Mouse (Mus musculus): ENCODE results near the gene Snd1.

Gene Snd1

DNA sequence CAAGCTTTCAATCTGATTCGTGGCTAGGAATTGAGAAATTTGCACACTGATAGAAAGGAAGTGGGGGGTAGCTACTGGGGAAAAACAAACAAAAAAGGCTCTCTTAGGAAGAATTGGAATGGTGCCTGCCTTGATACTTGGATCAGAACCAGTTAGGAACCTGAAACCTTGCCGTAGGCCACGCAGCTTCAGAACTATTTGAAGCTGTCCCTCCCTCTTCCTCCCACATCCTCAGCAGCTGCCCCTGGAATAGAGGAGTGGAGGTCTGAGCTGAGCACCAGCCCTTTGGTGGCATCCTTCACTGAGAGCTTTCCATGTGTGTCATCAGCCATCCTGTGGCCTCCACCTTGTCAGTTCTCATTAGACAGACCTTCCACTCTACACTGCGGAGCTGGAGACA is 370.7 kb downstream of the Snd1 start:
- no peak for DNase-seq (ENCODE audit: low spot score)

DNA sequence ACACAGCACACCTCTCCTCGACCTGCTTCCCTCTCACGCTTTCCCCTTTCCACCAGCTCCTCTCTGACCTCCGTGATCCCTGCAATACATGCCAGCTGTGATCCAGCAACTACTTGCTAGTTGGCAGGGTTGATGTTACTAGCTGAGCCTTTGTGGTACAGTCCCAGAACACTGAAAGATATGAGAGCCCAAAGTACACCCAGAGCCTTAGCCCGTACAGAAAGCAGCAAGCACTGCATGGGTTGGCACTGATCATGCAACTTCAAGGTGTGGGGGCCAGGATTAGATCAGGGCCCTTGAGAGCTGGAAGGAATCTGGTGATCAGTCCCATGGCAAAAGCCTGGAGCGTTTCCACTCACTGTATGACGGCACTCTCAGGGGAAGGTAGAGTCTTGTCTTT is 372.7 kb downstream of the Snd1 start:
- DNase-seq (ENCODE audit: low spot score) = no peak

DNA sequence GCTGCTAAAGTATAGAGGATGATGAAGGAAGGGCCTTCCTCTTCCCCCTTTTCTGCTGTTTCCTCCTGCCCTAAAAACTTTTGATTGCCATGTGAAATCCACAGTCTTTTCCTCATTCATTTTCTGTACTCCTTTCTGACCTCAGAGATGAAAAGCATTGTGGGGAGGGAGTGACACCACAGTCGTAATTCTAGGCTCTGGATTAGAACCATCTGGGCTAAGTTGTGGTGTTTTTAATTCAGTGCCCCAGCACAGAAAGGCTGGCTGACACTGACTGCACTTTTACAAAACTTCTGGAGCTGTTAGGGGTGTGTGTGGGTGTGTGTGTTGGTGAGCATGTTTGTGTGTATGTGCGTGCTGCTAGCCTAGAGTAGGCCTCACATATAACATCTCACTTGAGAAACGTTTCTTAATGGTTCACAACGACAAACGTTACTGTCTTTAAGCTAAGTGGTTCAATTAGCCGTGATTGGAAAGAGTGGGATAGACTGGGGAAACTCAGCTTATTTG is 373.4 kb downstream of the Snd1 start:
- DNase-seq (ENCODE audit: low spot score) = no peak

DNA sequence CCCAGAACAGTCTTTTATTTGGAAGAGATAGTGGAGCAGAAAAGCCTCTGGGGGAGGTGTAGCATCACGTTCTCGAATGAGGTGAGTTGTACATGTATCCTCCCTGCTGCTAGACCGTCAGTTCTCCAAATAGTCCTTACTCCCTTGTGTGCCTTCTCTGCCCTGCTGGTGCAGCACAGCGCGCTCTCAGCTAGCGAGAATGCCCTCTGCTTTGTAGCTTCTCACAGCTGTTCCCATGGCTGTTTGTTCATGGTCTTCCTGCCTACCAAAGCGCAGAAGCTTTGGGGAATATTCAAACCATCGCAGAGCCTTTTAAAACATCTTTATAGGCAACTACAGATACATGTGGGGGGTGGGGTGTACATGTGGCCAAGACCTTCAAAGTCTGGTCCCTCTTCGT is 374.0 kb downstream of the Snd1 start:
- no peak for DNase-seq (ENCODE audit: low spot score)

DNA sequence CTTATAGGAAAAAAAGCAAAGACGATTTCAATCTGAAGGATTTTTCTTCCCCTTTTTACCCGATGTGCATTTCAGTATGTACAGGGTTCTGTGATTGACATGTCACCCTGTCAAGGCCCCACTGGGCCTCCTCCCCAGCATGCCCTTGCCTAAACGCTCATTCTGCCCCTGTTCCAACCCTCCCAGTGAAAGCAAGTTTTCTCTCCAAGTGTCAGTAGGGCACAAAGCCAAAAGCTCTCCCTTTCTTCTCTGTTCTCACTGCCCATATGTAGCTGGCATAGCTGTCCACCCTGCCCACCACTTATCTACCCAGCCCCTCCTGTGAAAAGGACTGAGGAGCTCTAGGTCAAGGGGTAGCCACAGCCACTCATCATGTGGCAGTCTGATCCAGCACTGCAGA is 374.4 kb downstream of the Snd1 start:
- no peak for DNase-seq (ENCODE audit: low spot score)

DNA sequence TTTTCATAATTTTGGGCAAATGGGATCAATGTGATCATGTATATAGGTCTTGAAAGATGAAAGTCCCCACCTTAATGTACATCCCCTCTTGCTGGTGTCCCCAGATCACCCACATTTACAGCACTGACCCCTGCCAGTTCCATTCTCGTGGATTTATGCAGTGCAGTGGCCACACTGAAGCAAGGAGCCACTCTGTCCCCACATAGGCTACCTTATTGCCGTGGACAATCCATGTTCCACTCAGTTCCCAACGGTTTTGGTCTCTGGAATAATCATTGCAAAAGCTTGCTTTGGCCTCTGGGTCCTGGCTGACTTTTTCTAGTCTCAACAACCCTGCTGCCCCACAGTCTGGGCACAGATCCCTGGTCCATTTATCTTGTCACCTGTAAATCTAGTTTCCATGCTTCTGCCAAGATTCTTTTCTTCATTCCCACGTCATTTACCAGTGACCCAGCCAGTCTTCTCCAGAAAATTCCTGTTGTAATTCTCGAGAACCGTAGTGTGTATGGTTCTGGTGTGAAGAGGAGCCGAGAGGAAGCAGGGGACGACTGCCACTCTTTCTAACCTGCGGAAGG is 375.5 kb downstream of the Snd1 start:
- no peak for DNase-seq (ENCODE audit: low spot score)

DNA sequence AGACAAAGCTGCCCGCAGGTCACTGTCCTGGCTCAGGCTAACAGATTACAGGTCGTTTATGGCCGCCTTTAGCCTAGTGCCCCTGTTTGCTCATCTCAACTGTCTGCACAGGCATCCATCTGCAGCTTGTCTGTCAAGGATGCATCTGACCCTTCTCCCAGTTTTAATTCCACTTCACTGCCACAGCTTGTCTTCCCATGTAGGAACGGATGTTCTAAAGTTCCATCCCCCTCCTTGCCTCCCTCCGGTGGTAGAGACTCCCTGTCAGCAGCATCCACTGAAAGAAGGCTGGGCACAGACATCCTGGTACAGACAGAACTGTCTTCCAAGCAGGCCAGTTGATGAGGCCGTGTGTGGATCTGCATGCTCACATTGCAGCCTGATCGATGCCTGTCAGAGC is 377.4 kb downstream of the Snd1 start:
- no peak for DNase-seq (ENCODE audit: low spot score)

DNA sequence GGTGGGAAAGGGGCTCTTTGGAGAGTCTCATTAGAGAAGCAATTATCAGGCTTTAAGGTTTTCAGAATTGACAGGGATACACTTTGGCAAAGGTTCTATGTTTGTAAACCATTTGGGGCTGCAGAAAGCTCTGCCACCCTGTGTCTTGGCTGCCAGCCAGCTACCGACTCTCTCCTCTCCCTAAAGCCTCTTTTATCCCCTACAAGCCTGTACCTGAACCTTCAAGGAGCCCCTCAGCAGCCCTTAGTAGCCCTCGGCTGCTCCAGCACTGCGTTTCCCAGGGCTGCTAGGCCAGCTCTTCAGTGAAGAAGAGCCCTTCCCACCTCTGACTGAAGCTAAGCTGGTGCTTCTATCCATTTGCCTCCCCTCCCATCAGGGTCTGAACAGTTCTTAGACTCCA is 378.2 kb downstream of the Snd1 start:
- DNase-seq (ENCODE audit: low spot score) = no peak

DNA sequence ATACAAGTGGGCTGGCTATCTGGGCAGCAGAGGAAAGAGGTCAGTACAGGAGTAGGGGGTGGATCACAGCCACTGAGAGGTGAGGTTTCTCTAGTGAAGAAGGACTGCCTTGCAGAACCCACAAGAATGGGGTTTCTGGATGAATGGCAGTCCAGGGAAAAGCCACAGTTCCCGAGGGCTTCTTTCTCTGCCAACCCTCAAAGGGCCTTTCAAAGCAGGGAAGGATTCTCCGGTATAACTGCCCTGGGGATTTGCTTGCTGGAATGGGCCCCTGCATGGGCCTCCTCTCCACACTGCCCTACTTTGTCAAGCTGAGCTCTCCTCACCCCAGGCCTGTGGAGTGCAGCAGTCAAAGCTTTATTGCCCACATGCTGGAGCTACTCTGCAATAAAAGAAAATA is 378.7 kb downstream of the Snd1 start:
- DNase-seq (ENCODE audit: low spot score) = no peak

DNA sequence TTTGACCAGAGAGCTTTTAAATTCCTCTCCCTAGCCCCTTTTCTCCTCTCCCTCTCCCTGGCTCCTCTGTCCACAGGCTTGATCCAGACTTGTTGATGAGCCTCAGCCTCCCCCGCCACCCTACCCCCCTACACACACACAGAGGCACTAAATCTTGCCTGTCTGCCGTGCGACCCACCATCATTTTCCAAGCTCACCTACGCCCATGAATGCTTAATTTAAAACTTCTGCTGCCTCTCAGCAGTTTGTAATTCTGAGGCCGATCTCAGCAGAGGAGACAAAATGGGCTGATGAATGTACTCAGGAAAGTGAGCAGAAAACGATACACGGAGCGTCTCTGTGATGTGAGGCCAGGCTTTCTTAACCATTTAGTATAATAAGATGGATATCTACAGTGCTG is 379.7 kb downstream of the Snd1 start:
- DNase-seq (ENCODE audit: low spot score) = no peak

DNA sequence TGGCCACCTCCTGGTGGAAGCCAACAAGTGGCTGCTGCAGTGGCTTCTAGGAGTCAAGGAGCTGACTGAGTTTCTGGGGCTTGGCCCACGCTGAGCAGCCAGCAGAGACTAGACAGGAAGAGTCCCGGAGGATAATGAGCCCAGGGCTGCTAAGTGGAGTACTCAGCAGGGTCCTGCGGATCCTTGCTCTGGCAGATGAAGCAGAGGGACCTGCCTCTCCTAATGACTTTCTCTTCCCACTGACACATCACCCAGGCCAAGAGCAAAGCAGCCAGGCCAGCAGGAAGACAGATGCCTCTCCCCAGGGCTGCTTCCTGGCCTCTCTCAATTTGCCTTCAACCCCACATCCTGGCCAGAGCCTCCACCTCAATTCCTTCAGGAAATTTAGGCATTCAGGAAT is 380.5 kb downstream of the Snd1 start:
- no peak for DNase-seq (ENCODE audit: low spot score)

DNA sequence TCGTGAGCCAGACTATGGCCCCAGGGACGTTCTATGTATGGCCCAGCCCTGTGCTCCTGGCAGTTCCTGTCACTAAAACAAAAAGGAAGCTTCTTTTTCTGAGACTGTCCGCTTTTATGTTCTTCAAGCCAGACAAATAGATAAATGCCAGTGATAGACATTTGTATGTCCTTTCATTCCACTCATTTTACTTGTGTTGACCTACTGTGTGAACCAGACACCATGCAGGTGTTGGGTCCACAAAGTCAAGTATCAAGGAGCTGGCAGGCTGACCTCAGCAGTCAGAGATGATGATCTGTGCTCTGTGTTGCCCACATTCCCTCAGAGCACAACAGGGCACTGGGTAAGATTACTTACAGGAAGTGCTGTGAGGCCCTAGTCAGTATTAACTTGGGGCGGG is 381.9 kb downstream of the Snd1 start:
- DNase-seq (ENCODE audit: low spot score) = no peak

DNA sequence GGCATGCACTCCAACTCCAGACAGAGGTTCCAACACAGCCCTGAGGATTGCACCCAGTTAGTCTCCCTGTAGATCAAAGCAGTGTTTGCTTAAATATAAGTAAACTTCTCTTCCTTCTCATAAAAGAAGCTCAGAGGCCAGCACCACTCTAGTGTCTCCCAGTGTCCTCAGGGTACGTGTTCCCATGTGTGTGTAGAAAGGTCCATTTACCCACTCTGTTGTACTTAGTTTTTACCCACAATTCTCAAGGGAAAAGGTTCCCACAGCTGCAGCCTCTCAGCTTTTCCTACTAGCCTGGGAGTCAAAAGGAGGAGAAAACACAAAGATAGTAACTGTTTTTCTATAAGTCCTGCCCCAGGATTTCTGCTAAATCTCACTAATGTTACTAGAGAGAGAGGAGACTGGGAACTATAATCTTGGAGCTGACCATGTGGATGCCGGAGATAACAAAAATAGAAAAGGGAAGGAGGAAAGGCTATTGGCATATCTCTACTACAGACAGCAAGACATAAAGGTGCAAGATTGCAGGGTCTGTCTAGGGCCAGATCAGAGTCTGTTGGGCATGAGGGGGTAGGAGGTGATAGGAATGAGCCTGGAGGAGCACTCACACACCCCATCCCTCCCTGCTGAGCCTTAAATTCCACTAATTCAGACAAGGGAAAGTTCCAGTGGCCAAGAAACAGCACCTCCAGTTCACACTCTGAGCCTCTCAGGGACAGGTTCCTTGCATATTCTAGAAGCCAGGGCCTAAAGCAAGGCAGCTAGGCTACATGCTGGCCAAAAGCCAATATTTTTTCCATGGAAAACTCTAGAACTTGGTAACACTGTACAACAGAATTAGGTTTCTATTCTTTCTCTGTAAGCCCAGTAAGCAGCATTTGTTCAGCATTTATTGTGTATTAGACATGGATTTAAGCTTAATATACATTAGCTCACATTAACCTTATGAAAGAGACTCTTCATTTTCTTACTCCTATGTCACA is 382.6 kb downstream of the Snd1 start:
- no peak for DNase-seq (ENCODE audit: low spot score)

DNA sequence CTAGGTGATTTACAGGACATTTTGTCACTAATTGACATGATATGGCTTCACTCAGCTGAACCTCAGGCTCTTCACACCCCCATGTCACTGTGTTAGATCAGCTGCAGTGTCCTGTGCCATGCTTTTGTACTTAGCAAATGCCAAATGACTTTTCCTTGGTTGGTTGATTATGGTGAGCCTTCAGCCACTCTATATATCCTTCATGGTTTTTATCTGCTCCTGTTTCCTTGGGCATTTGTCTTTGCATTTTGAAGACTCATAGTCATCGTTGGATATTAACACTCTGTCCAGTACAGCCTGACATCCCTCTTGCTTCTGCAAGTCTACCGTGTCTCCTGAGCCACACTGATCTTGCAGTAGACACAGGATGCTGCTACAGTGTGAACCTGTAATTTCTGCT is 384.2 kb downstream of the Snd1 start:
- no peak for DNase-seq (ENCODE audit: low spot score)

DNA sequence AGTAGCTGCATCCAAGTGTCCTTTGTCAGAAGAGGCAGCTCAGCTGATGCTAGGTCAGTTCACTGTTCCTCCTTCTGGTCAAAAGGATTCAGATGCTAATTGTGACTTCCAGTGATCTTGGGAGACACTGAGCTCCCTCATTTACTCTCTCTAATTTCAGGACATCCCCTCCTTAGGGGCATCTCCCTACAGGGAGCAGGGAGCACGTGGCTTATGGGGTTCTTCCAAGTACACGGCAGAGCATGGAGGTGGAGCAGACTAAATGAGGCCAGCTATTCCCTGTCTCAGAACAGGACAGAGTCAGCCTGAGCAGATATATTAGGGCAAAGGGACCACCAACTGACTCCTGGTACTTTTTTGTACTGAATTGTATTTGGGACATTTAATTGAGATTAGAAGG is 385.5 kb downstream of the Snd1 start:
- DNase-seq (ENCODE audit: low spot score) = no peak

DNA sequence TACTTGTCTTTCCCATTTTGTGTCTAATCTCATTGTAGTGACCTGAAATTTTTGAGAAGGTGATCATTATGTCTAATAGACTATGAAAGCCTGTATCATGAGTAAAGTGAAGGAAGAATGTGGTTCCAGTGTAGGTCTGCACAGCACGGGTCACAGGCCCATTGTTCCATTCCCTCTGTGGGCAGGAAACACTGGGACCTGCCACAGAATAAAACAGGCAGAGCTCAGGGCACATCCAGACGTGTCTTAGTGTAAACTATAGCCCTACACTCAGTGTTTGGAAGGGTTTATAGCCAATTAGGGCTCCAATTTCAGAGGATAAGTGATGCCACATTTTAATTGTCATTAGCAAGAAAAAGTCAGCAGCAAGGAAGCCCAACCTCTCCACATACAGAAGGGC is 386.0 kb downstream of the Snd1 start:
- no peak for DNase-seq (ENCODE audit: low spot score)

DNA sequence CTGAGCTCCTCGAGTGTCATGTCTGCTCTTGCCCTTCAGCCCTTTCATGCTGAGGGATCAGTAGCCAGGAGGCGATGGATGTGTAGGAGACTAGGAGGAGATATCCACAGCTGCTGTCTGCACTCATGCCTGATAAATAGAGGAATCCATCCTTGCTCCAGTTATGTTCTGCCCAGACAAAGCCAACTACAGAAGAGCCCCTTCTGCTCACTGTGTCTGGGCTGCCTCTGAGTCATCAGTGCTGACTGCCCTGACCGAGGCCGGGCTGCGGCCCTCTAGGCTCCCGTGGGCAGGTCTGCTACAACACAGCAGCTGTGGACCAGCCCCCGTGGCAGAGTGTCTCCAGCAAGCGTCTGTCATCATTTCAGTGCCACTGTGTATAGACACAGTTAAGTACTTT is 387.4 kb downstream of the Snd1 start:
- peak; percentile 48 for DNase-seq (ENCODE audit: low spot score)

DNA sequence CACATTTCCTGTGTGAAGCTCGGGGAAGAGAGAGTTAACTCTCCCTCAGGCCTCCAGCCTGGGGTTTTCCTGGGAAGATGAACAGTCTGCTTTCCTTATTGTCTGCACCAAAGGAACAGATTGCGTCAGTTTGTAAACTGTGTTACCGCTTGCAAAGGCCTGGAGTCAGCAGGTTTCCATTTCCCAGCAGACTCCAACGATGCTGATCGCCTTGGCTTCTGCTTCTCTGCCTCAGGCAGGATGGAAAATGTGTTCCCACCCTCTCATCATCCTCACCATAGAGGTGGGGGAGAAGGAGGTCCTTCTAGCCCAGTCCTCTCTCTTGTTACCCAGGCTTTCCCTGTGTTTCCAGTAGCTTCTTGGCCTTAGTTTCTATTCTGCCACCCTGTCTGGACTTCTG is 389.7 kb downstream of the Snd1 start:
- no peak for DNase-seq (ENCODE audit: low spot score)

DNA sequence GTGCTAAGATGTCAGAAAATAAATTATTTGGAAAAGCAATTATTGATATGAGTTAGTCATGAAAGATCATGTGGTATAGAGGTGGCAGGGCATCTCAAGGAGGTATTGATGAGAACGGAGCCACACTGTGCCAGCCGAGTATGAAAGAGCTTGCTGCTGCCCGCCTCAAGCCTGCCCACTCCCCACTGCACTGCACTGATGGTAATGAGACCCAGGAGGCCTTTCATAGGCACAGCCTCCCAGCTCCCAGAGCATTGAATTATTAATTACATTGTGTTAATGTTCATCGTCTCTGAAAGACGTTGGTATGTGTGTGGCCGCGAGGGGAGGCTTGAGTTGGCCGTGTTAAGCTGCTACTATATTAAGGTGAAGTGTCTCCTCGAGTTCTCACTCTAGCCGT is 390.2 kb downstream of the Snd1 start:
- DNase-seq (ENCODE audit: low spot score) = no peak

DNA sequence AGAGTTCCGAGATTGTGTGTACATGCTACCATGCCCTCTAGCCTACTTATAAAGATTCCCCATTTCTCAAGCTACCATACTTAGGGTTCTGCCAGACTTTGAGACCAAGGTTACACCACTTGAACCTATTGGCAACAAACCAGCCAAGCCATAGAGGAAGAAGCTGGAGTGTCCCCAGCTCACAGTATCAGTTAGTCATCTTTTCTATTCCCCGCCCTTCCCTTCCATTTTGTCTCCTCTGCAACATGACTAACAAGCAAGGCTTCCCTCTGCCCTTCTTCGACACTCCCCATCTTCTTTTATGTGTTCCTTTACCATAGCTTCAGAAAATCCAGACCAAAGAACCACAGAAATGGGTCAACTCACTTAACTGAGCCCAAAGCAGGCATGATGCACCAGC is 391.3 kb downstream of the Snd1 start:
- DNase-seq (ENCODE audit: low spot score) = no peak

DNA sequence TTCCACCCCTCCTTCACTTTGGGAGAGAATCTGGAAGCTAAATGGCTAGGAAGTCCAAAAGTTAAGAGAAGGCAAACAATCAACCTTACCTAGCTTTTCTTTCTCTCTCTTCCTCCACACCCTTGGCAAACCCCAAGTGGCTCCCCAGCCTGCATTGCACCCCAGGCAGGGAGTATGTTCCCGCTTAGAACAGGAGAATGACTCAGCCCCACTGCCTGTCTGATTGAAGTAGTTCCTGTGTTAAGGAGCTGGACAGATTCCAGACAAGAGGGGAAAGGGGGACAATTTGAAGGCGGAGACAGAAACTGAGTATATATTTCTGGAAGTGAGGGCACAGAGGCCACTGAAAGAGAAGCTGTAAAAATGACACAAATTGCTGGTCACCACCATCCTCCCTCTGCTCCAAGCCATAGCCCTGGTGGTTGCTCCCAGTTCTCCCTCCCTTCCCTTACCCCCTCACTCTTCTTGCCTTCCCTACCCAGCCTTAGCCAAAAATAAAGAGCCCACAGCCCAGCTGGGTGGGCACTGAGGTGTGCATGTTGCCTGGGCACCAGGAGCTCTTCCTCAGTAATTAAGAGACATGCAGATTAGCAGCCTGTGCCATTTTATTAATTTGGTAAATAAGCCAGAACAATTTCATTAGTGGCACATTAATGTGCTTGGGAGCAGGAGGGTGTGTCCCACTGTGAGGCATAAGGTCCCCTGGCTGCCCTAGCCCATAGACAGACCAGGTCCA is 392.7 kb downstream of the Snd1 start:
- no peak for DNase-seq (ENCODE audit: low spot score)

DNA sequence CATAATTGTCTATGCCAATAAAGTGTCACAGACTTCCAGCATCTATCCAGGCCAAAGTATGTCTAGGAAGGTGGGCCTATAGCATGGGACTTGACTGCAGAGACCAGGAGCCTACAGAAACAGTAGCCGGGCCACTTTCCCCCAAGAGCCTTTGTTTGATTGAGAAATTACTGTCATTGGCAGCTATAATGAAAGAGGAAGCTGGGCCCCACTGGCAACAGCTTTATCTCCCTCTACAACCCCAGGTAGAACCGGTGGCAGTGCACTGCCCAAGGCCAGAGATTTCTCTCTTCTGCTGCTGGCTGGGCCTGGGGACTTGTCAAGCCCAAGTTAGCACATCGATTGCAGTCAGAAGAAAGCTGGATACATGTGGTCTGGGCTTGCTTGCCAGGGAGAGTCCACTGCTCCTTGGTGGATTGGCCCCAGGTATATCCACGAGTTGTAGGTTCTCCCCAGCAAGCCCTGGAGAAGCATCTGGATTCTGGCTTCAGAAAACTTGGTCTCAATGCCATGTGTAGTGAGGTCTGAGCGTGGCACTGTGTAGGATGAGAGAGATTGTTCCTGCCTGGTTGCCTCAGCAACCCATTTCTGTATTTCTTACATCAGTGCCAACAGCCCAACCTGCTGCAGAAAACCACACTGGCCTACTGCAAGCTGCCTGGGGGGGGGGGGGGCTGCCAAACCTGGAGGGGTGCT is 396.9 kb downstream of the Snd1 start:
- DNase-seq (ENCODE audit: low spot score) = peak; percentile 41
